Mouse (Mus musculus) cerebellum, postnatal 4 days (tissue): ENCODE data around the gene Rin3.

Source experiments
- DNase-seq, 2 experiments: peaks; one replicate each; pipeline ENCODE4 v3.0.0; 2022; ENCODE audit warnings: low spot score in 2 of 2, mixed read lengths in 1 of 2

Rin3 gene

DNA sequence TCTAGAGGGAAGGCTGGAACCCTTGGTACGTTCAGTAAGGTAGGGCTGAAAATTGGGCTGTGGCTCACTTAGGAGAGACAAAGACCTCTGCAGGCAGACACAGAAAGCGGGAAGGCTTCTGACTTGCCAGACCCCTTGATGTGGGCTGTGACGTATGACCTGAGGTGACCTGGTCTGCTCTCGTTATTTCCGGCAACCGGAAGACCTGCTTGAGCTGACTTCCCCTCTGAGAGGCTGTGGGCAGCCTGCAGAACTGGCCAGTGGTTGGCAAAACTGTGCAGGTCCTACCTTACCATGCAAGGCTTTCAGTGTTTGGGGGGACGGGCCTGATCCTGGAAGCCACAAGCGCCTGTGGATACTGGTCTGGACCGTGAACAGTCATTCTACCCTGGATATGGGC lies 19.5 kb downstream of the Rin3 start:
- no peak for DNase-seq

DNA sequence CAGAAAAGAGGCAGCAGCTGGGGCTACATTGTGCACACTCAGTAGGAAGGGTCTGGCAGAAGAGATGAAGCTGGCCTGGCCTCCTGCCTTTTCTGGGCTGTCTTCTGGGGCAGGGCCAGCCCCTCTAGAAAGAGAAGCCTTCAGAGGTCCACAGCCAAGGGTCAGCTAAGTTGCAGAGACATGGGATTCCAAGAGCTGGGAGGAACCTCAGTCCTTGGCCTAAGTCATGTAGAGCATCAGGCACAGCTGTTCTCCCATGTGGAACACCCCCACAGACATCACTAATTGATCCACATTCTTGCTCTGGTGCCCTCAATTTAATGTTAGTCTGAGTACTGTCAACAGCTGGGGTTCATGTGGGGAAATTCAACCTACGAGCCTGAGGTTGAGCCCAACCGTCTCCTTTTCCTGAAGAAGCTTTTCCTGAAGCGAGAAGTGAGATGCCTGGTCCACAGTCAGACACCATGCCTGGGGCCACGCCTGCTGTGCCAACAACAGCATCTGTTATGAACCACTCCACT lies 20.0 kb downstream of the Rin3 start:
- DNase-seq: peak in 1 of 2 experiments; percentile 43

- no peak for DNase-seq
Observed at GRCm38 (mm10) chr12:102303867-102304266, 21.0 kb downstream of the Rin3 start.

GRCm38 (mm10) chr12:102305069-102305836 lies 22.4 kb downstream of the Rin3 start:
- DNase-seq: no peak

- peak in 1 of 2 experiments; percentile 56 for DNase-seq
Observed at GRCm38 (mm10) chr12:102308001-102308456, 25.2 kb downstream of the Rin3 start.

GRCm38 (mm10) chr12:102308457-102309011 lies 25.7 kb downstream of the Rin3 start:
- DNase-seq: peak in 1 of 2 experiments; percentile 73

GRCm38 (mm10) chr12:102309099-102309799 lies 26.4 kb downstream of the Rin3 start:
- no peak for DNase-seq

DNA sequence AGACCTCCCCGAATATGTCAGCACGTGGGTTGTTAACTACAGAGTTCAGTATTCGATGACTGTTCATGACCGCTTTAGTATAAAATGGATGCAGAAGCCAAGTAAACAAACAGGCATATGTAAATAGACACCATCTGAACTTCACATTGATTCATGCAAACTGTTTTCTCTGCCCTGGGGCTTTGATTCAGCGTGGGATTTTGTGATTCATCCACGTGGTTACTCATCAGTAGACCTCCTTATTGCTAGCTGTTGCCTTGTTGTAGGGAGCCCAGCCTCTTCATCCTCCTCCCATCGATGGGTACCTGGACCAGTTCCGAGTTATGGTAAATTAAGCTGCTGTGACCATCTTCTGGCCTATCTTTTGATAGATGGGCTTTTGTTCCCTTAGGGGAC lies 26.9 kb downstream of the Rin3 start:
- no peak for DNase-seq

GRCm38 (mm10) chr12:102310261-102310660 lies 27.4 kb downstream of the Rin3 start:
- DNase-seq: no peak

DNA sequence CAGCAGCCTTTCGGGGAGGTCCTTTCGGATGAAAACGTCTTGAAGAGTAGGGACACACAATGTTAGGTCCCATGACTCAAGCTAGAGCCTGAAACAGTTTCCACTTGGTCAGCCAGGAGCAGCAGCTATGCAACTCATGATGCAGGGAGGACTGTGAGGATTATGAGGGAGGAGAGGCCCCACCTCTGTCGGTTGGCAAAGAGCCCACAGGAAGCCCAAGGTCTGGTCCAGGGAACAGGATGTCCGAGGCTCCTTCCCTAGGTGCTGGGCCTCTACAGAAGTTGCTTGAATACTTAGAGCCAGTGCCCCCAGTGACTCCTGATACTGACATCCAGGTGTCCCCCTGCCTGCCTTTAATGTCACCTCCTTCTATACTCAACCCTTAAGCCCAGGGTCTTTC lies 28.6 kb downstream of the Rin3 start:
- DNase-seq: no peak

- DNase-seq: no peak
Observed at GRCm38 (mm10) chr12:102319150-102319549, 36.3 kb downstream of the Rin3 start.

DNA sequence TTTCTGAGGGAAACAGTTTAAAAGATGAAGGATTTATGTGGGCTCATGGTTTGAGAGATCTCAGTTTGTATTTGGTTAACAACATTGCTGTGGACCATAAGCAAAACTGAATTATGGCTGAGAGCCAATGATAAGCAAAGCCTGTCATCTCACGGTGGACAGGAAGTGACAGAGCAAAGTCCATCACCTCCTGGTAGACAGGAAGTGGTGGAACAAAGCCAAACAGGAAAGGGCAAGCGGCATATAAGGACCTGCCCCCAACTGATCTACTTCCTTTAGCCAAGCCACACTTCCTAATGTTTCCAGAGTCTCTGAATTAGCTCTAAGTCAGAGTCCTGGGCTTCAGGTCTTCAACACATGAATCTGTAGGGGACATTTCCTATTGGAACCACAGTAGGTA lies 37.1 kb downstream of the Rin3 start:
- DNase-seq: no peak

DNA sequence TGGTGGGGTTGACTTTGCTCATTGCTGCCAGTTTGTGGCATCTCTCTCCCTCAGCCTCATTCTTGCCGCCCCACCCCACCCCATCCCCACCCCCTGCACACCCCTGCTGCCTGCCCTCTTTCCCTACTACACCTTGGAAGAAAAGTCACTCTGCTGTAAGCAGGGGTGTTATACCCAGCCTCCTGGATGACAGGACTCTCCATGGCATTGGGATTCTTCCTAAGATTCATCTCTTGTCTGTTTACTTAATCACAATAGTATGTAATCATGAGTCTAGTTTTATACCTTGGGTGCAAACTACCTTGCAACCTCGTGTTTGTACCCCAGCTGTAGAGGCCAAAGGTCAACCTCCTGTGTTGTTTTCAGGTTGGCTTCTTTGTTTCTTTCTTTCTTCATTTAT lies 37.5 kb downstream of the Rin3 start:
- no peak for DNase-seq

DNA sequence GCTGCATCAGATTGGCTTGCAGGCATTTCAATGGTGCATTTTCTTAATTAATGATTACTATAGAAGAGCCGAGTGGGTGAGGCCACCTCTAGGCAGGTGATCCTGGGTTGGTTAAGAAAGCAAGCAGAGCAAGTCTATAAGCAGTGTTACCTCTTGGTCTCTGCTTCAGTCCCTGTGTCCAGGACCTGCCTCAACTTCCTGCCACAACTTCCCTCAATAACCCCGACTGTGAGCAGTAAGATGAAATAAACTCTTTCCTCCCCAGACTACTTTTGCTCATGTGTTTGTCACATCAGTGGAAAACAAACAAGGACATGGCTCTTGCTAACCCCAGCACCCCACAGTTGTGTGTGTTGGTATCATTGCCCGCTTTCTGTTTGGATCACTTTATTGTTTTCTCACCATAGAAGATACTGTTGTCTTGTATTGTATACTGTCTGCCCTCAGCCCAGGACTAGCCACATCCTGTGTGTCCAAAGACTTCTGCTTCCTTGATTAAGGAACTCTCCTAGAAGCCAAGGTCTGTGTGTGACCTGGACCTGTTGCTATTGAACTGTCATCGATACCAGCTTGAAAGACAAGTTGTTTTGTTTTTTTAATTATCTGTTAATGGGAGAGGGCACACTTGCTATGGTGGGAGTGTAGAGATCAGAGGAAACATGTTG lies 38.3 kb downstream of the Rin3 start:
- DNase-seq: no peak

GRCm38 (mm10) chr12:102321855-102322254 lies 39.0 kb downstream of the Rin3 start:
- DNase-seq: no peak

GRCm38 (mm10) chr12:102323392-102323791 lies 40.5 kb downstream of the Rin3 start:
- DNase-seq: no peak

- DNase-seq: no peak
Observed at GRCm38 (mm10) chr12:102324156-102324885, 41.5 kb downstream of the Rin3 start.

DNA sequence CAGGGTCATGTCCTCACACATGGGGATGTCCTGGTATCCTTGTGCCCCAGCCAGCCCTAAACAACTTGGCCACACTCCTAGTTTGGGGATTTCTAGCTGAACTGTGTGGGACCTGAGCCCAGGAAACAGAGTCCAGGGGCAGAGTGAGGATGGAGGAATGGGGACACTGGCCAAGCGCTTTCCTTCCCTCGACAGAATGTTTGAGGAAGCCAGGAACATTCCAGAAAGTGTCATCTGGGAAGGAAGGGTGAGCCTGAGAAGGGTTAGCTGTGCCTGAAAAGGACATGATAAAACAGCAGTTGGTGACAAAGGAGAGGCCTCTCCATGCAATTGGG lies 42.0 kb downstream of the Rin3 start:
- no peak for DNase-seq

DNA sequence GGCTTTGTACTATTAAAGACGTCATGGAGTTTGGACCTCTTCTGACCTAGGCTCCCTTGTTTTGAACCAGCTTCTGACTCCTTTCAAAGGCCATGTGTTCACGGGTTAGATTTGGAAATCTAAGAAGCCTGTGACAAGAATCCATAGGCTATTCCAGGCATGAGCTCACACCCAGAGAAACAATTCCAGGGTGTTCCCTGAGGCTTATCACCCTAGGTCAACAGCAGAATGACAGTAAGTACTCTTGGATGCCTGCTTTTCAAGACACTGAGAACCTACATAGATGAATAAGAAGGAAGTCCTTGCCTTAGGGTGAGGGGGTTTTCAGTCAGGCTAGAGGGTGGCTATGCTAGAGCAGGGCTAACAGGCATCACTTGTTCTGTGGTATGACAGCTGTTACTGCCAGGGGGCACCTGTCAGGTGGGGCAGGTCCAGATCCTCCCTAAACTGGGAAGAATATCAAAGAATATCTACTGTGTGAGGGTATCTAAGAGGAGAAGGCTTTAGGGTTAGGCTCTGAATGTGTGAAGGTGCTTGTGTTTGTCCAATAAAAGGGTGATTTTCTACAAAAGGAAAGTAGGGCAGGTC lies 44.0 kb downstream of the Rin3 start:
- no peak for DNase-seq

- no peak for DNase-seq
Observed at GRCm38 (mm10) chr12:102327525-102327924, 44.7 kb downstream of the Rin3 start.

GRCm38 (mm10) chr12:102328090-102328489 lies 45.2 kb downstream of the Rin3 start:
- no peak for DNase-seq
